ENCODE assay signal across 8 mouse cellular contexts in genomic region chr10:128525671-128526308, GRCm38 (mm10). TPM values are rescaled to one million over a fixed set of nuclear protein-coding genes. Genes with fewer than 3 reads are reported as not detected.
DNase-seq lines count a peak whose midpoint lies in the region; ATAC-seq and TF ChIP-seq lines count a peak whose summit lies in the region.

Esyt1 (minus strand) TSS chr10:128525871.

- peaks cover 89% of the 10 kb centered on the region for H3K27me3 ChIP-seq in forebrain, embryonic 10.5 days (ENCODE audit: poor library complexity, severe bottlenecking)
- H3K27me3 ChIP-seq in heart, embryonic 15.5 days = no peaks in the 10 kb centered on the region
- no peaks in the 10 kb centered on the region for H3K27me3 ChIP-seq in liver, embryonic 14.5 days (ENCODE audit: control insufficient read depth, insufficient read depth, low read length)
- 0 out of 2 replicates have a peak, but pooled peaks cover 2% of the 10 kb centered on the region for H3K27me3 ChIP-seq in neural tube, embryonic 11.5 days (ENCODE audit: control insufficient read depth, insufficient read depth, low read length)

- peak within 1 kb of the TSS; percentile 83 for H3K4me3 ChIP-seq in forebrain, embryonic 10.5 days
- peak within 1 kb of the TSS; percentile 80 for H3K4me3 ChIP-seq in heart, embryonic 15.5 days
- H3K4me3 ChIP-seq in liver, embryonic 14.5 days (ENCODE audit: insufficient read depth in 1 of 2, low read depth in 2 of 2, low read length in 2 of 2) = peak within 1 kb of the TSS; percentile 67 to 82
- peak within 1 kb of the TSS; percentile 74 for H3K4me3 ChIP-seq in neural tube, embryonic 11.5 days (ENCODE audit: low read depth, low read length)

- H3K9me3 ChIP-seq in forebrain, embryonic 10.5 days = no peaks in the 10 kb centered on the region
- no peaks in the 10 kb centered on the region for H3K9me3 ChIP-seq in heart, embryonic 15.5 days (replicated peaks)
- H3K9me3 ChIP-seq in liver, embryonic 14.5 days (ENCODE audit: control insufficient read depth, low read length) = no peaks in the 10 kb centered on the region
- H3K9me3 ChIP-seq in neural tube, embryonic 11.5 days (ENCODE audit: control insufficient read depth, low read length) = no peaks in the 10 kb centered on the region

- H3K27ac ChIP-seq in forebrain, embryonic 10.5 days = peak within 1 kb of the TSS; percentile 82
- H3K27ac ChIP-seq in heart, embryonic 15.5 days = peak within 1 kb of the TSS; percentile 87
- H3K27ac ChIP-seq in liver, embryonic 14.5 days = peak within 1 kb of the TSS; percentile 81
- peak within 1 kb of the TSS; percentile 62; the same call in 1 of the 2 replicates for H3K27ac ChIP-seq in neural tube, embryonic 11.5 days (ENCODE audit: low read depth, low read length)

- TF ChIP-seq EP300 in liver, embryonic 14.5 days (IDR thresholded peaks at IDR 0.05; ENCODE audit: low read depth) = no peak

- WGBS in forebrain, embryonic 10.5 days = under 1% methylated on average over 37 of the region's 37 CpGs
- WGBS in heart, embryonic 15.5 days = under 1% methylated on average over 37 of the region's 37 CpGs
- under 1% methylated on average over 37 of the region's 37 CpGs for WGBS in liver, embryonic 14.5 days (ENCODE audit: insufficient replicate concordance)
- under 1% methylated on average over 37 of the region's 37 CpGs for WGBS in neural tube, embryonic 11.5 days

- peak within 1 kb of the TSS; percentile 93 for H3K4me2 ChIP-seq in heart, embryonic 15.5 days
- peak within 1 kb of the TSS; percentile 97 for H3K4me2 ChIP-seq in liver, embryonic 14.5 days (ENCODE audit: low read depth)
- peak within 1 kb of the TSS; percentile 99 for H3K4me2 ChIP-seq in neural tube, embryonic 11.5 days (ENCODE audit: low read depth)

- TF ChIP-seq CTCF in liver, embryonic 14.5 days (IDR thresholded peaks at IDR 0.05; ENCODE audit: low read depth) = peak; percentile 47

- H3K9ac ChIP-seq in heart, embryonic 15.5 days = peak within 1 kb of the TSS; percentile 87
- peak within 1 kb of the TSS; percentile 86 for H3K9ac ChIP-seq in liver, embryonic 14.5 days (replicated peaks)
- H3K9ac ChIP-seq in neural tube, embryonic 11.5 days (ENCODE audit: low read length) = peak within 1 kb of the TSS; percentile 75

- ATAC-seq in heart, embryonic 15.5 days (replicated peaks; ENCODE audit: insufficient number of reproducible peaks, insufficient read depth, low FRiP score, low read depth) = peak; percentile 96
- peak; percentile 94 for ATAC-seq in liver, embryonic 14.5 days (ENCODE audit: insufficient read depth)
- peak; percentile 95 for ATAC-seq in neural tube, embryonic 11.5 days (ENCODE audit: insufficient read depth, low FRiP score, low TSS enrichment)

- DNase-seq in CD8-positive naive resting alpha-beta T cell, adult 2 months (ENCODE audit: low read depth in 2 of 2, low spot score in 2 of 2) = peak; percentile 89 to 90
- DNase-seq in c-Kit-positive CD71-negative TER-119-negative erythroid progenitor cells, embryonic 14.5 days (ENCODE audit: low read depth) = peak; percentile 97
- peak; percentile 93 for DNase-seq in forebrain, embryonic 10.5 days (ENCODE audit: extremely low spot score, low spot score)
- peak; percentile 95 to 99 for DNase-seq in kidney, postnatal 25 days
- peak; percentile 99 for DNase-seq in liver, embryonic 14.5 days (ENCODE audit: low read depth in 3 of 3, low spot score in 3 of 3)
- DNase-seq in neural tube, embryonic 11.5 days (ENCODE audit: low spot score) = peak; percentile 92
- peak; percentile 97 for DNase-seq in telencephalon, adult 2 months (ENCODE audit: low read depth, low spot score)

- H3K36me3 ChIP-seq in forebrain, embryonic 10.5 days (replicated peaks) = no peaks in the 10 kb centered on the region
- peaks cover 11% of the 10 kb centered on the region; the same call in 1 of the 2 replicates for H3K36me3 ChIP-seq in heart, embryonic 15.5 days
- H3K36me3 ChIP-seq in liver, embryonic 14.5 days (replicated peaks; ENCODE audit: control insufficient read depth, insufficient read depth, low read depth) = no peaks in the 10 kb centered on the region
- no peaks in the 10 kb centered on the region for H3K36me3 ChIP-seq in neural tube, embryonic 11.5 days (ENCODE audit: control insufficient read depth, insufficient read depth, low read length)

- H3K4me1 ChIP-seq in forebrain, embryonic 10.5 days = peaks cover 30% of the 10 kb centered on the region
- peaks cover 15% of the 10 kb centered on the region for H3K4me1 ChIP-seq in heart, embryonic 15.5 days (replicated peaks)
- peaks cover 11 to 18% of the 10 kb centered on the region in 2 experiments for H3K4me1 ChIP-seq in liver, embryonic 14.5 days (replicated peaks; ENCODE audit: control insufficient read depth in 2 of 2, insufficient read depth in 2 of 2, low read length in 1 of 2)
- H3K4me1 ChIP-seq in neural tube, embryonic 11.5 days (ENCODE audit: control insufficient read depth, insufficient read depth, low read length) = 0 out of 2 replicates have a peak, but pooled peaks cover 2% of the 10 kb centered on the region

RNA-seq across cellular contexts. Expression of gene Esyt1, which starts in this region (rescaled TPM):
- 8.6 and 10.3 TPM in 2 replicates for polyA plus RNA-seq in forebrain, embryonic 10.5 days (2016; fragmentation: Nextera tagmentation; extraction: Ambion mirVana)
- 19.4 and 29.0 TPM in 2 replicates for polyA plus RNA-seq in heart, embryonic 15.5 days (2015; fragmentation: Nextera tagmentation; extraction: Ambion mirVana)
- 9.4 and 10.3 TPM in 2 replicates for polyA plus RNA-seq in liver, embryonic 14.5 days (2012; rRNA removed)
- polyA plus RNA-seq in liver, embryonic 14.5 days (2014; fragmentation: Nextera tagmentation; extraction: Ambion mirVana) = 7.0 and 7.8 TPM in 2 replicates
- polyA plus RNA-seq in neural tube, embryonic 11.5 days (2014; fragmentation: Nextera tagmentation; extraction: Ambion mirVana) = 27.3 and 34.1 TPM in 2 replicates

Comparison
In these comparisons a context has a peak if more than half of its experiments do, and no peak if none do; other contexts are left out.
1. Peak in every context shown above with its lines: DNase-seq, ATAC-seq, H3K4me3 ChIP-seq and H3K27ac ChIP-seq.